Mouse (Mus musculus): ENCODE measurements at regions not wholly inside any gene's neighbourhood (a gene's known extent, or its start where the extent isn't known, plus 50 kb on each side); places are given as distances from the start of the nearest gene placed in this dataset.
"Not testable (repeated sequence)": the region's sequence is repeated elsewhere in the genome, so short reads cannot be mapped to it uniquely, and the experiment has no call there.

DNA sequence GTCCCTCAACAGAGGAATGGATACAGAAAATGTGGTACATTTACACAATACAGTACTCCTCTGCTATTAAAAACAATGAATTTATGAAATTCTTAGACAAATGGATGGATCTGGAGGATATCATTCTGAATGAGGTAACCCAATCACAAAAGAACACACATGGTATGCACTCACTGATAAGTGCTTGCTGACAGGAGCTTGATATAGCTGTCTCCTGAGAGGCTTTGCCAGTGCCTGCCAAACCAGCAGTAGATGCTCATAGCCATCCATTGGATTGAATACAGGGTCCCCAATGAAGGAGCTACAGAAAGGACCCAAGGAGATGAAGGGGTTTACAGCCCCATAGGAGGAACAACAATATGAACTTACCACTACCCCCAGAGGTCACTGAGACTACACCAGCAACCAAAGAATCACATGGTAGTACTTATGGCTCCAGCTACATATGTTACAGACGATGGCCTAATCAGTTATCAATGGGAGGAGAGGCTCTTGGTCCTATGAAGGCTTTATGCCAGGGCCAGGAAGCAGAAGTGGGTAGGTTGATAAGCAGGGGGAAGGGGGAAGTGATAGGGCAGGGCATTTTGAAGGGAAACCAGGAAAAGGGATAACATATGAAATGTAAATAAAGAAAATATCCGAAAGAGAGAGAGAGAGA is 100.9 kb upstream of the Gm21293 start:
- not testable (repeated sequence) for H3K36me3 ChIP-seq (ENCODE audit: control insufficient read depth, insufficient read depth, low read length); H3K4me2 ChIP-seq (ENCODE audit: low read length)

DNA sequence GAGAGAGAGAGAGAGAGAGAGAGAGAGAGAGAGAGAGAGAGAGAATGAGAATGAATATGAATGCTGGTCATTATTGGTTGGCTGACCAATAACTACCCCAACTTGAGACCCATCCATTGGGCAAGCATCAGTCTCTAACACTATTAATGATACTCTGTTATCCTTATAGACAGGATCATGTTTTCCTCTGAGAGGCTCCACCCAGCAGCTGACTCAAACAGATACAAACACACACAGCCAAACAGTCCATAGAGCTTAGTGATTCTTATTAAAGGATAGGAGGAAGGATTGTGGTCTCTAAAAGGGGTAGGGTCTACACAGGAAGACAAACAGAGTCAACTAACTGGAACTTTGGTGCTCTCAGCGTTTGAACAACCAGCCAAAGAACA is 100.4 kb upstream of the Gm21293 start:
- Histone ChIP-seq H3K27ac (replicated peaks in 1 of 2; ENCODE audit: control insufficient read depth in 1 of 2, insufficient read depth in 1 of 2, low read depth in 2 of 2, low read length in 2 of 2) (no peak overlapping the region), H3K4me2 (ENCODE audit: low read length) (no peak overlapping the region), H3K27me3 (ENCODE audit: control insufficient read depth, insufficient read depth, low read length) (no peaks in the 10 kb centered on the region), H3K4me3 (ENCODE audit: control insufficient read depth in 1 of 2, insufficient read depth in 1 of 2, low read depth in 1 of 2, low read length in 2 of 2) (no peak overlapping the region), H3K36me3 (ENCODE audit: control insufficient read depth, insufficient read depth, low read length) (no peaks in the 10 kb centered on the region), H3K9me3 (ENCODE audit: control insufficient read depth, low read length) (no peaks in the 10 kb centered on the region), H3K4me1 (ENCODE audit: control insufficient read depth in 2 of 2, insufficient read depth in 2 of 2, low read length in 2 of 2) (no peaks in the 10 kb centered on the region), H3K9ac (ENCODE audit: low read length) (no peak overlapping the region)
- ATAC-seq (ENCODE audit: insufficient number of reproducible peaks, insufficient read depth, low FRiP score, low read depth): no peak
- WGBS: 79% methylated on average over 1 of the region's 1 CpGs

More for the DNA sequence above, 100.9 kb upstream of the Gm21293 start:
- not testable (repeated sequence) for H3K27me3 ChIP-seq (ENCODE audit: control insufficient read depth, insufficient read depth, low read length); H3K4me1 ChIP-seq (ENCODE audit: control insufficient read depth in 2 of 2, insufficient read depth in 2 of 2, low read length in 2 of 2); H3K9ac ChIP-seq (ENCODE audit: low read length); H3K4me3 ChIP-seq (ENCODE audit: control insufficient read depth in 1 of 2, insufficient read depth in 1 of 2, low read depth in 1 of 2, low read length in 2 of 2); H3K27ac ChIP-seq (replicated peaks in 1 of 2; ENCODE audit: control insufficient read depth in 1 of 2, insufficient read depth in 1 of 2, low read depth in 2 of 2, low read length in 2 of 2); H3K9me3 ChIP-seq (ENCODE audit: control insufficient read depth, low read length); ATAC-seq (ENCODE audit: insufficient number of reproducible peaks, insufficient read depth, low FRiP score, low read depth)
- 44% methylated on average over 2 of the region's 2 CpGs for WGBS

DNA sequence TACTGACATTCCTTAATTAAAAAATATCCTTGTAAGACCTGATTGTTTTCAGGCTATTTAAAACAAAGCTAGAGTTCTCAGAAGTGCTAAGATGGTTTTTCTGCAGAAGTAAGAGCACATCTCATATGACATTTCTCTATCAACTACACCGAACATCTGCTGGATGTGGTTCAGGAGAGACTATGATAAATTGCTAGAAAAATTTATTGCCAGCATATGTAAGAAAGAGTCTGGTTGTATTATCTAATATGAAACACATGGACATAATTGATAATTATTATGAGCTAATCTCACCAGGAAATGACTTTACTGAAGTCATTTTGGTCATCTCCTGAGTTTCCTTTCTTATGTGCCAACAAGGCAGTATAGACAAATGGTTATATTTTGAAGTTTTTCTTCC is 99.2 kb upstream of the Gm21293 start:
- no peaks in the 10 kb centered on the region for H3K27me3 ChIP-seq (ENCODE audit: control insufficient read depth, insufficient read depth, low read length)
- ATAC-seq (ENCODE audit: insufficient number of reproducible peaks, insufficient read depth, low FRiP score, low read depth): no peak
- 0 out of 2 replicates have a peak, but pooled peaks cover 3% of the 10 kb centered on the region for H3K9me3 ChIP-seq (ENCODE audit: control insufficient read depth, low read length)
- no peak overlapping the region for H3K27ac ChIP-seq (replicated peaks in 1 of 2; ENCODE audit: control insufficient read depth in 1 of 2, insufficient read depth in 1 of 2, low read depth in 2 of 2, low read length in 2 of 2)
- no peak overlapping the region for H3K9ac ChIP-seq (ENCODE audit: low read length)
- H3K36me3 ChIP-seq (ENCODE audit: control insufficient read depth, insufficient read depth, low read length): no peaks in the 10 kb centered on the region
- H3K4me2 ChIP-seq (ENCODE audit: low read length): no peak overlapping the region
- H3K4me1 ChIP-seq (ENCODE audit: control insufficient read depth in 2 of 2, insufficient read depth in 2 of 2, low read length in 2 of 2): no peaks in the 10 kb centered on the region
- WGBS: 79% methylated on average over 1 of the region's 1 CpGs
- no peak overlapping the region for H3K4me3 ChIP-seq (ENCODE audit: control insufficient read depth in 1 of 2, insufficient read depth in 1 of 2, low read depth in 1 of 2, low read length in 2 of 2)
